Mouse (Mus musculus) liver, embryonic 11.5 days (tissue): Measurements from ENCODE around the gene Fastkd5. TPM values are rescaled to one million over a fixed set of nuclear protein-coding genes. Genes with fewer than 3 reads are reported as not detected.
"Not testable (repeated sequence)": the region's sequence is repeated elsewhere in the genome, so short reads cannot be mapped to it uniquely, and the experiment has no call there.

ENCODE experiments used
- ATAC-seq: fragments of 200-750 bp; cut with Nextera tagmentation; replicated peaks from 2 replicates; pipeline ENCODE4 v1.8.0; 2017; ENCODE audit warnings: moderate number of reproducible peaks, mild to moderate bottlenecking, moderate TSS enrichment, moderate library complexity; ENCODE audit not compliant: low FRiP score
- DNase-seq: peaks from one replicate; pipeline ENCODE4 v3.0.0-alpha.2; 2017; ENCODE audit warnings: low spot score
- H3K27ac ChIP-seq: fragments of 300-500 bp; sonication (generic); 2 replicates; pipeline ENCODE4 v1.5.1; 2014; ENCODE audit warnings: mild to moderate bottlenecking, low read depth, low read length, control low read depth
- H3K27me3 ChIP-seq: fragments of 300-500 bp; sonication (generic); replicated peaks from 2 replicates; pipeline ENCODE4 v1.6.1; 2014; ENCODE audit warnings: low read length, mixed read lengths; ENCODE audit not compliant: control insufficient read depth, insufficient read depth
- H3K36me3 ChIP-seq: fragments of 300-500 bp; sonication (generic); 2 replicates; pipeline ENCODE4 v1.6.1; 2014; ENCODE audit warnings: mild to moderate bottlenecking, low read length, moderate library complexity, mixed read lengths; ENCODE audit not compliant: control insufficient read depth, insufficient read depth
- H3K4me1 ChIP-seq: fragments of 300-500 bp; sonication (generic); replicated peaks from 2 replicates; pipeline ENCODE4 v1.6.1; 2014; ENCODE audit warnings: low read length, mixed read lengths; ENCODE audit not compliant: control insufficient read depth, insufficient read depth
- H3K4me2 ChIP-seq: fragments of 300-500 bp; sonication (generic); 2 replicates; pipeline ENCODE4 v1.6.1; 2014; ENCODE audit warnings: mild to moderate bottlenecking, control low read depth, moderate library complexity
- H3K4me3 ChIP-seq: fragments of 300-500 bp; sonication (generic); 2 replicates; pipeline ENCODE4 v1.5.1; 2014; ENCODE audit warnings: low read depth, low read length, control low read depth
- H3K9ac ChIP-seq: fragments of 300-500 bp; sonication (generic); 2 replicates; pipeline ENCODE4 v1.6.1; 2014; ENCODE audit warnings: low read depth, low read length, control low read depth
- H3K9me3 ChIP-seq: fragments of 300-500 bp; sonication (generic); 2 replicates; pipeline ENCODE4 v1.6.1; 2016; ENCODE audit warnings: low read length, inconsistent platforms, mixed read lengths; ENCODE audit not compliant: control insufficient read depth
- WGBS: fragments of 180-500 bp; shearing (Covaris S2); extraction: QIAGEN DNeasy Blood & Tissue Kit; methylation state at CpG from one replicate; pipeline ENCODE4 v1.1.7; 2014; 5-methylcytosine and 5-hydroxymethylcytosine counted together
- polyA plus RNA-seq: library from polyadenylated mRNA; unstranded; fragments of >200 nt; fragmentation: Nextera tagmentation; extraction: Ambion mirVana; gene quantifications from 2 replicates; pipeline ENCODE4 v1.2.1, GENCODE M21; 2014

Fastkd5 gene
- polyA plus RNA-seq, 1 experiment from 2014 or later: 26.3 TPM

DNA sequence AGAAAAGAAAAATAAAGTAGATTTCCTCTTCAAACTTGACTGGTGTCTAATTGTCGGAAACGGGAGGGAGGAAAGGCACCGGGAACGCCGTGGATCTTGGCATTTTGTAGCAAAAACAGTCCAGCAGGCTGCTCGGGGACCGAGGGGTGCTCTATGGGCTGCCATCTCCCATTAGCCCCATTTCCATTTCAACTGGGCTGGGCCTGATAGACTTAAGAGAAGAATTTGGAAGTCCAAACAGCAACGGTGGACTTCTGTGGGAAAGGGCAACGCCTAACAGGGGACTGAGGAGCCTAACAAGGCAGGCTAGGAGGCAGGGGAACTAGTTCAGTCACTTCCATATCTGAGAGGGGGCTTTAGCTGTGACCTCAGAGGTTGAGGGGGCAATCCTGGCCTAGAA lies 52.8 kb downstream of the Fastkd5 start:
- no peaks in the 10 kb centered on the region for H3K36me3 ChIP-seq
- peak overlapping the region; percentile 18 for H3K4me3 ChIP-seq
- DNase-seq: no peak
- peaks cover 69% of the 10 kb centered on the region for H3K27me3 ChIP-seq
- no peaks in the 10 kb centered on the region for H3K9me3 ChIP-seq
- H3K4me2 ChIP-seq: peak overlapping the region; percentile 44
- H3K4me1 ChIP-seq: peaks cover 3% of the 10 kb centered on the region; the same call in 1 of the 2 replicates
- H3K27ac ChIP-seq: no peak overlapping the region
- 5% methylated on average over 9 of the region's 9 CpGs for WGBS
- ATAC-seq: no peak
- no peak overlapping the region for H3K9ac ChIP-seq

DNA sequence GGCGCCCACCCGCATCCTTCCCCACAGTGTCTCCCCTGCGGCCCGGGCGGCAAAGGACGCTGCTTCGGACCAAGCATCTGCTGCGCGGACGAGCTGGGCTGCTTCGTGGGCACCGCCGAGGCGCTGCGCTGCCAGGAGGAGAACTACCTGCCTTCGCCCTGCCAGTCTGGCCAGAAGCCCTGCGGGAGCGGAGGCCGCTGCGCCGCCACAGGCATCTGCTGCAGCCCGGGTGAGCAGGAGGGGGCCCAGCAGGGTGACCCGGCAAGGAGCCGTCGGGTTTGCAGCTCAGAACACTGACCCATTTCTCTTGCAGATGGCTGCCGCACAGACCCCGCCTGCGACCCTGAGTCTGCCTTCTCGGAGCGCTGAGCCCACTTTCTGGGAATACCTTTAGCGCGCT lies 53.3 kb downstream of the Fastkd5 start:
- DNase-seq, ATAC-seq, H3K27ac ChIP-seq, H3K9ac ChIP-seq, H3K4me1 ChIP-seq, H3K9me3 ChIP-seq, H3K36me3 ChIP-seq: not testable (repeated sequence)
- Histone ChIP-seq H3K4me3 (peak overlapping the region; percentile 18), H3K27me3 (peaks cover 64% of the 10 kb centered on the region), H3K4me2 (peak overlapping the region; percentile 44)
- 7% methylated on average over 32 of the region's 32 CpGs for WGBS

DNA sequence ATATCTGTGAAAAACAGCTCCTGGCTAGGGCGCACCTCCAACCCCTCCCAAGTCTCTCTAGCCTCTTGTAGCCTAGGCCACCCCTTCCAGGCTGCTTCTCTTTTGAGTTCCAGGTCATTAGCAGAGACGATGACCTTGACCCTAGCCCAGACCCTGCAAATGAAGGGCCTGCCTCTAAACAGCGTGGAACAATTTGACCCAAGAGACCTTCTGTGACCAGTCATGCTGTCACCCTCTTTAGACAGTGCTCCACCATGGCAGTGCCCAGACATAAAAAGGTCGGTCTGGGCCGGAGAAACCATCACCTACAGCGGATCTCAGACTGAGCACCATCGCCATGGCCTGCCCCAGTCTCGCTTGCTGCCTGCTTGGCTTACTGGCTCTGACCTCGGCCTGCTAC lies 54.0 kb downstream of the Fastkd5 start, which contains the start of gene Oxt:
TSS of gene Oxt (plus strand) at position 301 of the 400 bp plus-strand sequence.
- DNase-seq: no peak
- 51% methylated on average over 9 of the region's 9 CpGs for WGBS
- H3K4me2 ChIP-seq: peak within 1 kb of the TSS; percentile 44
- H3K9ac ChIP-seq: no peak within 1 kb of the TSS
- H3K27ac ChIP-seq: no peak within 1 kb of the TSS
- no peaks in the 10 kb centered on the region for H3K9me3 ChIP-seq
- H3K27me3 ChIP-seq: peaks cover 57% of the 10 kb centered on the region
- H3K4me3 ChIP-seq: peak within 1 kb of the TSS; percentile 18
- peaks cover 3% of the 10 kb centered on the region; the same call in 1 of the 2 replicates for H3K4me1 ChIP-seq
- no peak for ATAC-seq
- no peaks in the 10 kb centered on the region for H3K36me3 ChIP-seq

- no peak overlapping the region for H3K4me2 ChIP-seq
- ATAC-seq (no peak), DNase-seq (no peak)
- H3K36me3 ChIP-seq: no peaks in the 10 kb centered on the region
- H3K9ac ChIP-seq: no peak overlapping the region
- 73% methylated on average over 5 of the region's 5 CpGs for WGBS
- no peaks in the 10 kb centered on the region for H3K9me3 ChIP-seq
- no peak overlapping the region for H3K4me3 ChIP-seq
- H3K4me1 ChIP-seq: peaks cover 3% of the 10 kb centered on the region; the same call in 1 of the 2 replicates
- peaks cover 48% of the 10 kb centered on the region for H3K27me3 ChIP-seq
- no peak overlapping the region for H3K27ac ChIP-seq
Observed at GRCm38 (mm10) chr2:130574960-130575359, 54.9 kb downstream of the Fastkd5 start.

GRCm38 (mm10) chr2:130569926-130570325 lies 59.9 kb downstream of the Fastkd5 start:
- peaks cover under 1% of the 10 kb centered on the region for H3K4me1 ChIP-seq
- H3K4me2 ChIP-seq: no peak overlapping the region
- H3K4me3 ChIP-seq: no peak overlapping the region
- no peak overlapping the region for H3K27ac ChIP-seq
- H3K36me3 ChIP-seq: peaks cover 9% of the 10 kb centered on the region
- H3K9ac ChIP-seq: no peak overlapping the region
- no peaks in the 10 kb centered on the region for H3K27me3 ChIP-seq
- DNase-seq: no peak
- no peaks in the 10 kb centered on the region for H3K9me3 ChIP-seq
- ATAC-seq: no peak

GRCm38 (mm10) chr2:130568921-130569320 lies 60.9 kb downstream of the Fastkd5 start:
- Histone ChIP-seq H3K4me2 (no peak overlapping the region), H3K4me3 (no peak overlapping the region), H3K27me3 (no peaks in the 10 kb centered on the region), H3K9ac (no peak overlapping the region), H3K36me3 (peaks cover 9% of the 10 kb centered on the region), H3K9me3 (no peaks in the 10 kb centered on the region), H3K4me1 (peaks cover 6% of the 10 kb centered on the region), H3K27ac (no peak overlapping the region)
- DNase-seq (no peak), ATAC-seq (no peak)
- 76% methylated on average over 4 of the region's 4 CpGs for WGBS

DNA sequence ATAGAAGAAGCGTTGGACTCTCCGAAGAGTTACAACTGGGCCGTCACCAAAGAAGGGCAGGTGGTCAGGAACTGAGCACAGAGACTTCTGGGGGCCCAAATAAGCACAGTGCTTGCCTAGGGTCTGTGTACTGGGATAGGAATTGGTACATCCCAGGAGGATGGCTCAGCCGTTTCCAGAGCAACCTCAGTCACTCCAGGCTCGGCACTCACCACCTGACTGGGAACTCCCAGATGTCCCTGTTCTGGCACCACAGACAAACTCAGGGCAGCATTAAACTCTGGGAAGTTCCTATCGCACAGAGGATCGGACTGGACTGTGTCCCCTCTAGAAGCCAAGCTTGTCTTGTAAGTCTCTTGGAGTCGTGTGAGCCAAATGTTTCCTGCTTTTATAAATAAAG lies 64.8 kb downstream of the Fastkd5 start:
- ATAC-seq: no peak
- H3K27me3 ChIP-seq: no peaks in the 10 kb centered on the region
- WGBS: 93% methylated on average over 8 of the region's 8 CpGs
- H3K4me2 ChIP-seq: peak overlapping the region; percentile 90
- H3K9ac ChIP-seq: no peak overlapping the region; the same call in 1 of the 2 replicates
- no peak for DNase-seq
- peaks cover 9% of the 10 kb centered on the region for H3K36me3 ChIP-seq
- H3K27ac ChIP-seq: no peak overlapping the region
- peaks cover 12% of the 10 kb centered on the region for H3K4me1 ChIP-seq
- H3K9me3 ChIP-seq: no peaks in the 10 kb centered on the region
- peak overlapping the region; percentile 77 for H3K4me3 ChIP-seq

DNA sequence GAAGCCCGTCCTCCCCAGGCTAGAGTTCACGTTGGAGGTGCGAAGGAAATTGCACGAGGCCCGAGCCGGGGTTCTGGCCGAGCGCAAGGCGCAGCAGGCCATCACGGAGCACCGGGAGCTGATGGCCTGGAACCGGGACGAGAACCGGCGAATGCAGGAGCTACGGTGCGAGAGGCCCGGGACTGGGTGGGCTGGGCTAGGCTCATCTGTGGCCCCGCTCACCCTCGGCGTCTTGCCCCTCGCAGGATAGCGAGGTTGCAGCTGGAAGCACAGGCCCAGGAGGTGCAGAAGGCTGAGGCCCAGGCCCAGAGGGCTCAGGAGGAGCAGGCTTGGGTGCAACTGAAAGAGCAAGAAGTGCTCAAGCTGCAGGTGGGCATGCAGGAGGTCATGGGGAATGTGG lies 65.8 kb downstream of the Fastkd5 start:
- peak overlapping the region; percentile 77 for H3K4me3 ChIP-seq
- ATAC-seq (peak; percentile 11), DNase-seq (no peak)
- peak overlapping the region; percentile 90 for H3K4me2 ChIP-seq
- H3K9me3 ChIP-seq: no peaks in the 10 kb centered on the region
- H3K27me3 ChIP-seq: no peaks in the 10 kb centered on the region
- peaks cover 12% of the 10 kb centered on the region for H3K4me1 ChIP-seq
- peak overlapping the region; percentile 81 for H3K9ac ChIP-seq
- H3K27ac ChIP-seq: peak overlapping the region; percentile 43; the same call in 1 of the 2 replicates
- under 1% methylated on average over 23 of the region's 23 CpGs for WGBS
- peaks cover 9% of the 10 kb centered on the region for H3K36me3 ChIP-seq
